Mouse (Mus musculus): ENCODE measurements around the gene Angel2. TPM values are rescaled to one million over a fixed set of nuclear protein-coding genes. Genes with fewer than 3 reads are reported as not detected.

The Angel2 gene
- polyA plus RNA-seq, 2 experiments: 11.8 to 15.3 TPM

DNA sequence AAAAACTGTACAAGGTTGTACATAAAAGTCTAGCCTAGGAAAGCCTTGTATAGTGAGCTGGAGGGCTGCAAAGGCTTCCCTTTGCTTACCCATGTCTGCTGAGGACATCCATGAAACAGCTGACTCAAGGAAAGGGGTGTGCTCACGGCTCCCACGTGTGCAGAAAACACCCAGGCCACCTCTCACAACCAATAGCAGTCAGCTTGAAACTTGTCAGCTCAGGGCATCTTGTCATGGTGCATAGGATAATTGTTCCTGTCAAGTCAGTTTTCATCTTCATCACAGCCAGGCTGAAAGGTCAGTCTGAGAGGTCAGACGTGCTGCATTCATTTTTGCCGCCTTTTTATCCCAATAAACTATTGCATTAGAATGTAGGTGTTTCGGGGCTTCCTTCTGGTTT, 23.1 kb downstream of the Angel2 start:
- 74% methylated on average over 5 of the region's 5 CpGs for WGBS (ENCODE audit: insufficient replicate concordance)
- Histone ChIP-seq H3K9ac (replicated peaks) (no peak overlapping the region), H3K4me1 (replicated peaks; ENCODE audit: control insufficient read depth in 2 of 2, insufficient read depth in 2 of 2, low read length in 1 of 2) (no peaks in the 10 kb centered on the region), H3K4me3 (ENCODE audit: insufficient read depth in 1 of 2, low read depth in 2 of 2, low read length in 2 of 2) (no peak overlapping the region), H3K4me2 (ENCODE audit: low read depth) (no peak overlapping the region), H3K27ac (no peak overlapping the region), H3K36me3 (replicated peaks; ENCODE audit: control insufficient read depth, insufficient read depth, low read depth) (peaks cover 8% of the 10 kb centered on the region; the same call in 1 of the 2 replicates), H3K27me3 (ENCODE audit: control insufficient read depth, insufficient read depth, low read length) (no peaks in the 10 kb centered on the region), H3K9me3 (ENCODE audit: control insufficient read depth, low read length) (no peaks in the 10 kb centered on the region)
- ATAC-seq (ENCODE audit: insufficient read depth) (no peak), DNase-seq (ENCODE audit: low read depth in 3 of 3, low spot score in 3 of 3) (no peak)
- TF ChIP-seq CTCF (IDR thresholded peaks at IDR 0.05; ENCODE audit: low read depth) (no peak), EP300 (IDR thresholded peaks at IDR 0.05; ENCODE audit: low read depth) (no peak)

DNA sequence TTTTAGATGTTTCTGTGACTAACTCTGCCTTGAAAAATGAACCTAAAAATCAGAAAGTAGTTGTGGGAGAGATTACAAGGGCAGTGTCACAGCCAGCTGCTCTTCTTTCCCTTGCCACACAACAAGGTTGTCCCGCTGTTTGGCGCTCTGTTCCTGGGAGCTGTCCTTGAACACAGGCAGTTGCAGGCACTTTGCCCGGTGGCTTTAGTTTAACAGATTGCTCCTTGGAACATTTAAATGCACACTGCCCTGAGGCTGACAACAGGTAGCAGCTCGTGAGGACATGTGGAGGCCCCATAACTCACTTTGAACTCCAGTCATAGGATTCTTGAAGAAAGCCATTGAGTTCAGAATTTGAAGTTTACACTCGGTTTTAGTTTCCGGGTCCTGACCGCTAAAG, 23.5 kb downstream of the Angel2 start:
- no peaks in the 10 kb centered on the region for H3K9me3 ChIP-seq (ENCODE audit: control insufficient read depth, low read length)
- no peaks in the 10 kb centered on the region for H3K27me3 ChIP-seq (ENCODE audit: control insufficient read depth, insufficient read depth, low read length)
- TF ChIP-seq EP300 (IDR thresholded peaks at IDR 0.05; ENCODE audit: low read depth) (no peak), CTCF (IDR thresholded peaks at IDR 0.05; ENCODE audit: low read depth) (no peak)
- H3K4me2 ChIP-seq (ENCODE audit: low read depth): no peak overlapping the region
- H3K27ac ChIP-seq: no peak overlapping the region
- H3K4me1 ChIP-seq (replicated peaks; ENCODE audit: control insufficient read depth in 2 of 2, insufficient read depth in 2 of 2, low read length in 1 of 2): no peaks in the 10 kb centered on the region
- H3K36me3 ChIP-seq (replicated peaks; ENCODE audit: control insufficient read depth, insufficient read depth, low read depth): peaks cover 8% of the 10 kb centered on the region; the same call in 1 of the 2 replicates
- 81% methylated on average over 7 of the region's 7 CpGs for WGBS (ENCODE audit: insufficient replicate concordance)
- no peak for ATAC-seq (ENCODE audit: insufficient read depth)
- H3K4me3 ChIP-seq (ENCODE audit: insufficient read depth in 1 of 2, low read depth in 2 of 2, low read length in 2 of 2): no peak overlapping the region
- no peak overlapping the region for H3K9ac ChIP-seq (replicated peaks)
- DNase-seq (ENCODE audit: low read depth in 3 of 3, low spot score in 3 of 3): no peak

DNA sequence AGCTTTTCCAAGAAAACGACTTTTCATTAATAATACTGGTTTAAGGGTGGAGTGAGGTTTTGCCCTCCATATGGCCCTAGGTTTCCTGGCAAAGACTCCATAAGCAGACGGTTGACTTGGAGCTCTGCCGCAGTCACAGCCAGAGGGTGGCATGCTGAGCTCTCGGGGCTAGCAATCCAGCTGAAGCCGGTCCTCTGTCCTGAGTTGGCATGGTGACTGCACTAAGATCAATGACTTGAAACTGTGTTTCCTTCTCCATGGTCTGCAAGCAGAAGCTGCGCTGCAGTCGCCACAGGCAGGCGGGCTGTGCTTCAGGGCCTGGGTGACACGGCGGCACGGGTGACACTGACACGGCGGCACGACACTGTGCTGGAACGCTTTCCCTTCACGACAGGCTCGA, 23.9 kb downstream of the Angel2 start:
- 86% methylated on average over 17 of the region's 17 CpGs for WGBS (ENCODE audit: insufficient replicate concordance)
- H3K4me2 ChIP-seq (ENCODE audit: low read depth): no peak overlapping the region
- no peaks in the 10 kb centered on the region for H3K4me1 ChIP-seq (replicated peaks; ENCODE audit: control insufficient read depth in 2 of 2, insufficient read depth in 2 of 2, low read length in 1 of 2)
- ATAC-seq (ENCODE audit: insufficient read depth) (no peak), DNase-seq (ENCODE audit: low read depth in 3 of 3, low spot score in 3 of 3) (no peak)
- TF ChIP-seq EP300 (IDR thresholded peaks at IDR 0.05; ENCODE audit: low read depth): no peak
- TF ChIP-seq CTCF (IDR thresholded peaks at IDR 0.05; ENCODE audit: low read depth): no peak
- peaks cover 4% of the 10 kb centered on the region; the same call in 1 of the 2 replicates for H3K36me3 ChIP-seq (replicated peaks; ENCODE audit: control insufficient read depth, insufficient read depth, low read depth)
- no peaks in the 10 kb centered on the region for H3K27me3 ChIP-seq (ENCODE audit: control insufficient read depth, insufficient read depth, low read length)
- H3K4me3 ChIP-seq (ENCODE audit: insufficient read depth in 1 of 2, low read depth in 2 of 2, low read length in 2 of 2): no peak overlapping the region
- no peaks in the 10 kb centered on the region for H3K9me3 ChIP-seq (ENCODE audit: control insufficient read depth, low read length)
- no peak overlapping the region for H3K9ac ChIP-seq (replicated peaks)
- no peak overlapping the region for H3K27ac ChIP-seq

DNA sequence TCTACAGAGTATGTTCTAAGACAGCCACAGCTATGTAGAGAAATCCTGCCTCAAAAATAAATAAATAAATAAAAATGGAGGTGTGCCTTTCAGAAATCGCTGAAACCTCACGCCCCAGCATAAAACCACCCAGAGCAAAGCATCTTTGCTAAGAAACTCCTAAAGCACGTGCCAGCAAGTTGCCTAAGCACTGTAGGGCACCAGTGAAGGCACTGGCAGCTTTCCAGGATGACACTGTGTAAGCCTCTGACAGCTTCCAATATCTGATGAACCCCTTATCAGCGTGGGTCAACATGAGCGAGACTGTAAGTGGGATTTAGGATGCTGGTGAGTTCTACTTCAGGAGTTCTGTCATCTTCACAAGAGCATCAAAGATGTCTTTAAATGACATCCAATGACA, 26.1 kb downstream of the Angel2 start:
- no peak overlapping the region for H3K4me3 ChIP-seq (ENCODE audit: insufficient read depth in 1 of 2, low read depth in 2 of 2, low read length in 2 of 2)
- H3K4me2 ChIP-seq (ENCODE audit: low read depth): no peak overlapping the region
- H3K4me1 ChIP-seq (replicated peaks; ENCODE audit: control insufficient read depth in 2 of 2, insufficient read depth in 2 of 2, low read length in 1 of 2): no peaks in the 10 kb centered on the region
- WGBS (ENCODE audit: insufficient replicate concordance): 54% methylated on average over 5 of the region's 5 CpGs
- H3K27ac ChIP-seq: no peak overlapping the region
- ATAC-seq (ENCODE audit: insufficient read depth): no peak
- TF ChIP-seq CTCF (IDR thresholded peaks at IDR 0.05; ENCODE audit: low read depth): no peak
- no peak for TF ChIP-seq EP300 (IDR thresholded peaks at IDR 0.05; ENCODE audit: low read depth)
- H3K36me3 ChIP-seq (replicated peaks; ENCODE audit: control insufficient read depth, insufficient read depth, low read depth): no peaks in the 10 kb centered on the region
- no peaks in the 10 kb centered on the region for H3K9me3 ChIP-seq (ENCODE audit: control insufficient read depth, low read length)
- H3K27me3 ChIP-seq (ENCODE audit: control insufficient read depth, insufficient read depth, low read length): no peaks in the 10 kb centered on the region
- no peak overlapping the region for H3K9ac ChIP-seq (replicated peaks)
- DNase-seq (ENCODE audit: low read depth in 3 of 3, low spot score in 3 of 3): no peak

DNA sequence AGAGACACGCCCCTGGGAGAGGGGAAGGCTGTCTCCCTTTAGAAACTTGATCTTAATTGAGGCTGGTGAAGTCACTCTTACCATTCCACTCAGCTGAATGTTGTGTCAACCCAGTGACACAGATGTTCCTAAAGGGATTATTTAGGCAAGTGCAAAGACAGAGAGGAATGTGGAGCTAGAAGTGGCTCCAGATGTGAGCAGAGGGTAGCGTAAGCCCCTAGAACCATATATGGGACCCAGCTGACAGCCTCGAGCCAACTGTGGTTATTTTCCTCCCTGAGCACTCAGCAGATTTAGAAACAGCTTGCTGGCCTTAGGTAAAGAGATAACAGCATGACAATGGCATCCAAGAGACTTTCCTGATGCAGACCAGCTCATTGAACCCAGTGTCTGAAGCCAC, 28.1 kb downstream of the Angel2 start:
- no peak overlapping the region for H3K4me2 ChIP-seq (ENCODE audit: low read depth)
- H3K27ac ChIP-seq: no peak overlapping the region
- H3K4me1 ChIP-seq (replicated peaks; ENCODE audit: control insufficient read depth in 2 of 2, insufficient read depth in 2 of 2, low read length in 1 of 2): peaks cover 0 to 3% of the 10 kb centered on the region in 2 experiments; a peak in 3 of 4 replicates
- no peaks in the 10 kb centered on the region for H3K27me3 ChIP-seq (ENCODE audit: control insufficient read depth, insufficient read depth, low read length)
- no peak for ATAC-seq (ENCODE audit: insufficient read depth)
- H3K9me3 ChIP-seq (ENCODE audit: control insufficient read depth, low read length): no peaks in the 10 kb centered on the region
- H3K36me3 ChIP-seq (replicated peaks; ENCODE audit: control insufficient read depth, insufficient read depth, low read depth): no peaks in the 10 kb centered on the region
- DNase-seq (ENCODE audit: low read depth in 3 of 3, low spot score in 3 of 3): no peak
- H3K9ac ChIP-seq (replicated peaks): no peak overlapping the region
- WGBS (ENCODE audit: insufficient replicate concordance): 52% methylated on average over 3 of the region's 3 CpGs
- no peak overlapping the region for H3K4me3 ChIP-seq (ENCODE audit: insufficient read depth in 1 of 2, low read depth in 2 of 2, low read length in 2 of 2)
- TF ChIP-seq EP300 (IDR thresholded peaks at IDR 0.05; ENCODE audit: low read depth) (no peak), CTCF (IDR thresholded peaks at IDR 0.05; ENCODE audit: low read depth) (no peak)
